Mouse (Mus musculus): ENCODE measurements around the gene Lrrc41. TPM values are rescaled to one million over a fixed set of nuclear protein-coding genes. Genes with fewer than 3 reads are reported as not detected.

Lrrc41 gene
- polyA plus RNA-seq, 1 experiment from 2014 or later = 77.5 TPM

DNA sequence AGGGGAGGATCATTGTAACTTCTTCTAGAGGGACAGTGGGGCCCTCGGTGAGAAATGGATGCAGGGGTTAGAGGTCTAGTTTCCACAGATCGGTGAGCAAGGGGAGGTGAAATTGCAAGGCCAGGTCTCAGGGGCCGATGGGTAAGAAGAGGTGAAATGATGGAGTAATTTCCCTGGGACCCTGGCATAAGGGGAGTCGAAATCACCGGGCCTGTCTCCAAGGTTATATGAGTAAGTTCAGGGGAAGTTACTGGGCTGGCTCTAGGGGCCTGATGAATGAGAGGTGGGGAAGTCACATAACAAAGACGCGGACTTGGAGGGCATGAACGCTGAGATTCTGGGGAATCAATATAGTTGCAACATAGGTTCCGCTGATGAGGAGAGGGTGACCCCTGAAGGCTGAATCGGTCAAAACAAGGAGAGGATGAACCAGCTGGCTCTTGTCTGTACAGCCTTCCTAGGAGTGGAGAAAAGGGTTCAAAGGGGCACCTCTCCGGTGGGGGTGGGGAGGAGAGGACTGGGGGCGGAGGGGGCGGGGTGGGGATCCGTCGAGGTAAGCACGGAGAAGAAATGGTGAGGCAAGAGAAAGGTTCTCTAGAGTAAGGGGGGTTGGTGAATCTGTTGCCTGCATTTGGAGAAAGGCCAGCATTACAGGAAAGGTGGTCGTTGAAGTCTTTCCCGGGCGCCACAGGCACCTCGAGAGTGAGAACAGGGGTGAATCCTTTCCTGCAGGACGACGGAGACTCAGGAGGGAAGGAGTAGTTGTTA, 22.4 kb upstream of the Lrrc41 start:
- ATAC-seq (ENCODE audit: low read depth) = peak; percentile 67
- 9% methylated on average over 22 of the region's 22 CpGs for WGBS
- H3K4me1 ChIP-seq (ENCODE audit: control insufficient read depth, insufficient read depth, low read length) = no peaks in the 10 kb centered on the region

GRCm38 (mm10) chr4:116053399-116053961, 21.6 kb upstream of the Lrrc41 start, which contains the start of gene Nsun4:
Gene Nsun4 (minus strand): TSS chr4:116053876.
- peak; percentile 96 for ATAC-seq (ENCODE audit: low read depth)
- under 1% methylated on average over 35 of the region's 35 CpGs for WGBS
- no peaks in the 10 kb centered on the region for H3K36me3 ChIP-seq (ENCODE audit: control insufficient read depth, insufficient read depth, low read length)

More for the DNA sequence above, 22.4 kb upstream of the Lrrc41 start:
- H3K27me3 ChIP-seq (ENCODE audit: control insufficient read depth, insufficient read depth, low read length) = no peaks in the 10 kb centered on the region
- H3K9ac ChIP-seq (replicated peaks; ENCODE audit: low read depth, low read length) = peak overlapping the region; percentile 61; the same call in 1 of the 2 replicates
- H3K36me3 ChIP-seq (ENCODE audit: control insufficient read depth, insufficient read depth, low read length) = no peaks in the 10 kb centered on the region
- H3K9me3 ChIP-seq (ENCODE audit: control insufficient read depth, low read length) = no peaks in the 10 kb centered on the region
- H3K4me2 ChIP-seq (ENCODE audit: low read depth, low read length) = peak overlapping the region; percentile 72
- H3K4me3 ChIP-seq (ENCODE audit: low read depth, low read length) = peak overlapping the region; percentile 59
- H3K27ac ChIP-seq (ENCODE audit: low read depth, low read length) = peak overlapping the region; percentile 91

GRCm38 (mm10) chr4:116057559-116057958, 17.5 kb upstream of the Lrrc41 start:
- H3K27ac ChIP-seq (ENCODE audit: low read depth, low read length) = no peak overlapping the region
- H3K9me3 ChIP-seq (ENCODE audit: control insufficient read depth, low read length) = no peaks in the 10 kb centered on the region
- H3K4me2 ChIP-seq (ENCODE audit: low read depth, low read length) = no peak overlapping the region
- no peaks in the 10 kb centered on the region for H3K36me3 ChIP-seq (ENCODE audit: control insufficient read depth, insufficient read depth, low read length)
- no peaks in the 10 kb centered on the region for H3K27me3 ChIP-seq (ENCODE audit: control insufficient read depth, insufficient read depth, low read length)
- H3K9ac ChIP-seq (replicated peaks; ENCODE audit: low read depth, low read length) = no peak overlapping the region
- H3K4me1 ChIP-seq (ENCODE audit: control insufficient read depth, insufficient read depth, low read length) = no peaks in the 10 kb centered on the region
- WGBS = 0% methylated on average over 1 of the region's 1 CpGs
- ATAC-seq (ENCODE audit: low read depth) = no peak
- H3K4me3 ChIP-seq (ENCODE audit: low read depth, low read length) = no peak overlapping the region

More at GRCm38 (mm10) chr4:116053399-116053961, 21.6 kb upstream of the Lrrc41 start, which contains the start of gene Nsun4:
- Histone ChIP-seq H3K4me3 (ENCODE audit: low read depth, low read length) (peak within 1 kb of the TSS; percentile 59), H3K9me3 (ENCODE audit: control insufficient read depth, low read length) (no peaks in the 10 kb centered on the region), H3K27ac (ENCODE audit: low read depth, low read length) (peak within 1 kb of the TSS; percentile 91), H3K4me1 (ENCODE audit: control insufficient read depth, insufficient read depth, low read length) (no peaks in the 10 kb centered on the region), H3K9ac (replicated peaks; ENCODE audit: low read depth, low read length) (peak within 1 kb of the TSS; percentile 61), H3K4me2 (ENCODE audit: low read depth, low read length) (peak within 1 kb of the TSS; percentile 72), H3K27me3 (ENCODE audit: control insufficient read depth, insufficient read depth, low read length) (no peaks in the 10 kb centered on the region)

DNA sequence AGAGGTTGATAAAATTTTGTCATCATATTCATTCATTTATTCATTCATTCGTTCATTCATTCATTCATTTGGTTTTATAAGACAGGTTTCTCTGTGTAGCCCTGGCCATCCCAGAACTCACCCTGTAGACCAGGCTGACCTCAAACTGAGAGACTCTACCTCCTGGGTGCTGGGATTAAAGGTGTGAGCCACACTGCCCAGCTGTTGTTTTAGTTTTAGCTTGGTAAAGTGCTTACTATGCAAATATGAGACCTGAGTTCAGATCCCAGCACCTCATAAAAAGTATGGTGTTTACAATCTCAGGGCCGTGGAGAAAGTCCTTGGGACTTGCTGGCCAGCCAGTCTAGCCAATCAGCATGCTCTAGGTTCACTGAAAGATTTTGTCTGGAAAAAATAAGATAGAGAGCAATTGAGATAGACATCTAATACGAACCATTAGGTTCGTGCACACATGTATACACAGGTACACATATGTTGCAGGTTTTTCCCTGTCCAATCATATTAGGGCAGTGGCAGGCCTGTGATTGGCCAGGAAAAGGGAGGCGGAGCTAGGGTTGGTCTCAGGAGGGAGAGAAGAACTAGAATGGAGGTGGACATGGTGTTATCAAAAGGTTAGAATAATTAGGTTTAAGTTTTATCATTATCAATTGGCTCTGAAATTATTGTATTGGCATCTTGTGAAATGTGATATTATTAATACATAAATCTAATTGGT, 15.9 kb upstream of the Lrrc41 start:
- no peak for ATAC-seq (ENCODE audit: low read depth)
- 83% methylated on average over 5 of the region's 5 CpGs for WGBS
- no peaks in the 10 kb centered on the region for H3K36me3 ChIP-seq (ENCODE audit: control insufficient read depth, insufficient read depth, low read length)
- H3K4me1 ChIP-seq (ENCODE audit: control insufficient read depth, insufficient read depth, low read length) = no peaks in the 10 kb centered on the region
- H3K4me3 ChIP-seq (ENCODE audit: low read depth, low read length) = no peak overlapping the region
- H3K9me3 ChIP-seq (ENCODE audit: control insufficient read depth, low read length) = no peaks in the 10 kb centered on the region
- H3K27ac ChIP-seq (ENCODE audit: low read depth, low read length) = no peak overlapping the region
- H3K4me2 ChIP-seq (ENCODE audit: low read depth, low read length) = no peak overlapping the region
- H3K9ac ChIP-seq (replicated peaks; ENCODE audit: low read depth, low read length) = no peak overlapping the region
- no peaks in the 10 kb centered on the region for H3K27me3 ChIP-seq (ENCODE audit: control insufficient read depth, insufficient read depth, low read length)

- Histone ChIP-seq H3K27ac (ENCODE audit: low read depth, low read length) (no peak overlapping the region), H3K9ac (replicated peaks; ENCODE audit: low read depth, low read length) (no peak overlapping the region), H3K4me1 (ENCODE audit: control insufficient read depth, insufficient read depth, low read length) (no peaks in the 10 kb centered on the region), H3K27me3 (ENCODE audit: control insufficient read depth, insufficient read depth, low read length) (no peaks in the 10 kb centered on the region), H3K9me3 (ENCODE audit: control insufficient read depth, low read length) (no peaks in the 10 kb centered on the region), H3K4me2 (ENCODE audit: low read depth, low read length) (no peak overlapping the region), H3K4me3 (ENCODE audit: low read depth, low read length) (no peak overlapping the region), H3K36me3 (ENCODE audit: control insufficient read depth, insufficient read depth, low read length) (peaks cover 12% of the 10 kb centered on the region)
- ATAC-seq (ENCODE audit: low read depth) = no peak
- 37% methylated on average over 1 of the region's 1 CpGs for WGBS
Observed at GRCm38 (mm10) chr4:116063855-116064254, 11.2 kb upstream of the Lrrc41 start.

DNA sequence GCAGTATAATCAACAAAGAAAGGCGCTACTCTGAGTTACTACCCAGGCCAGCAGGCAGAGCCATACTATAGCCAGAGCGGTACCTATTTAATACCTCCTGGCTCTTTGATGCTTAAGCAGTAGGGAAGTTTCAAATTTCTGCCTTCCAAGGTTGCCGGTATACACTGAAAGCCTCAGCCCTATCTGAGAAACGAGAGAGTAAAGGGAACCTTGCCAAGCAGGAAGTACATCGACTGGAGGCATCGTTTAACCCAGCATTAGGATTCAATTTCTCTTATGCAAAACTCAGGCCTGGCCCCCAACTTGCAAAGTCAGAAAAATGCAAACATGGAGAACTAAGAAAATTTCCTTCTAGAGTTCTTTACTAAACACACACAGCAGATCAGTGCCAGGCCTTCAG, 5.0 kb upstream of the Lrrc41 start:
- no peak for ATAC-seq (ENCODE audit: low read depth)

GRCm38 (mm10) chr4:116073146-116073545, 1.9 kb upstream of the Lrrc41 start:
- peak overlapping the region; percentile 17; the same call in 1 of the 2 replicates for H3K4me2 ChIP-seq (ENCODE audit: low read depth, low read length)
- H3K9ac ChIP-seq (replicated peaks; ENCODE audit: low read depth, low read length) = no peak overlapping the region
- 57% methylated on average over 4 of the region's 4 CpGs for WGBS
- no peaks in the 10 kb centered on the region for H3K9me3 ChIP-seq (ENCODE audit: control insufficient read depth, low read length)
- H3K4me1 ChIP-seq (ENCODE audit: control insufficient read depth, insufficient read depth, low read length) = peaks cover 26% of the 10 kb centered on the region
- H3K4me3 ChIP-seq (ENCODE audit: low read depth, low read length) = no peak overlapping the region
- H3K27me3 ChIP-seq (ENCODE audit: control insufficient read depth, insufficient read depth, low read length) = no peaks in the 10 kb centered on the region
- peaks cover 9% of the 10 kb centered on the region for H3K36me3 ChIP-seq (ENCODE audit: control insufficient read depth, insufficient read depth, low read length)
- no peak overlapping the region for H3K27ac ChIP-seq (ENCODE audit: low read depth, low read length)
- no peak for ATAC-seq (ENCODE audit: low read depth)

More for the DNA sequence above, 5.0 kb upstream of the Lrrc41 start:
- Histone ChIP-seq H3K9ac (replicated peaks; ENCODE audit: low read depth, low read length) (no peak overlapping the region), H3K27me3 (ENCODE audit: control insufficient read depth, insufficient read depth, low read length) (no peaks in the 10 kb centered on the region), H3K4me3 (ENCODE audit: low read depth, low read length) (no peak overlapping the region), H3K9me3 (ENCODE audit: control insufficient read depth, low read length) (no peaks in the 10 kb centered on the region), H3K27ac (ENCODE audit: low read depth, low read length) (no peak overlapping the region), H3K4me1 (ENCODE audit: control insufficient read depth, insufficient read depth, low read length) (peaks cover 12% of the 10 kb centered on the region), H3K36me3 (ENCODE audit: control insufficient read depth, insufficient read depth, low read length) (peaks cover 21% of the 10 kb centered on the region), H3K4me2 (ENCODE audit: low read depth, low read length) (no peak overlapping the region)
- 89% methylated on average over 6 of the region's 6 CpGs for WGBS

DNA sequence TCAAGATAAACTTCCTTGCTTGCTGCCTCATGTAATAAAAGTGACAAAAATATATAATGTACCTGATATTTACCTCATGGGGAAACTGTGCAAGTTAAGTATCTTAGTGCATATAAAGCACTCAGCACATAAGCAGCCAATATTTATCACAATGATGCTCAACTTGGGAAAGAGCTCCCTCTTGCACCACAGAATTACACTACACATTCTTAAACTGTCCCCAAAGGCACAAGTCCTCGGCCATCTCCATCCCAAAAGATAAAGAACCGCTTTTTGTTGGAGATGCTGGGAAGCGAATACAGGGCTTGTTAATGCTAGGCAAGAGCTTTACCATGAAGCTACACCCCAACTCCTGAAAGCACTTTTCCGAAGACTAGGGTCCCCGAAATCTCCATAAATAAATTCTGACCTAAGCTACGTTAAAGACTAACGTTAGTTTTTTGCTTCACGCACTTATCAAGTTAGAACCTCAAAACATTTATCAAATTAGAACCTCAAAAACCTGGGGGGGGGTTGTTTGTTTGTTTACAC, 859 bp upstream of the Lrrc41 start:
- no peaks in the 10 kb centered on the region for H3K27me3 ChIP-seq (ENCODE audit: control insufficient read depth, insufficient read depth, low read length)
- H3K4me1 ChIP-seq (ENCODE audit: control insufficient read depth, insufficient read depth, low read length) = peaks cover 26% of the 10 kb centered on the region
- 2% methylated on average over 8 of the region's 8 CpGs for WGBS
- peak overlapping the region; percentile 75 for H3K4me3 ChIP-seq (ENCODE audit: low read depth, low read length)
- ATAC-seq (ENCODE audit: low read depth) = no peak
- no peaks in the 10 kb centered on the region for H3K9me3 ChIP-seq (ENCODE audit: control insufficient read depth, low read length)
- H3K27ac ChIP-seq (ENCODE audit: low read depth, low read length) = no peak overlapping the region; the same call in 1 of the 2 replicates
- H3K36me3 ChIP-seq (ENCODE audit: control insufficient read depth, insufficient read depth, low read length) = peaks cover 9% of the 10 kb centered on the region
- peak overlapping the region; percentile 82 for H3K9ac ChIP-seq (replicated peaks; ENCODE audit: low read depth, low read length)
- peak overlapping the region; percentile 87 for H3K4me2 ChIP-seq (ENCODE audit: low read depth, low read length)

Measured in neural tube, embryonic 14.5 days (tissue).